Mouse (Mus musculus) limb, embryonic 11.5 days (tissue): ENCODE results near the gene Vwa7. TPM values are rescaled to one million over a fixed set of nuclear protein-coding genes. Genes with fewer than 3 reads are reported as not detected.

Source experiments
- ATAC-seq: fragments of 200-750 bp; cut with Nextera tagmentation; 2 replicates; pipeline ENCODE4 v1.8.0; 2017; ENCODE audit warnings: low read depth; ENCODE audit not compliant: insufficient number of reproducible peaks, low FRiP score, low TSS enrichment
- DNase-seq: peaks from one replicate; pipeline ENCODE4 v3.0.0-alpha.2; 2015; ENCODE audit warnings: low spot score
- H3K27ac ChIP-seq: fragments of 300-500 bp; sonication (generic); replicated peaks from 2 replicates; pipeline ENCODE4 v1.5.1; 2014; ENCODE audit warnings: low read depth, mild to moderate bottlenecking, low read length
- H3K27me3 ChIP-seq: fragments of 300-500 bp; sonication (generic); 2 replicates; pipeline ENCODE4 v1.6.1; 2014; ENCODE audit warnings: mild to moderate bottlenecking, low read length, mixed read lengths; ENCODE audit not compliant: control insufficient read depth, insufficient read depth
- H3K36me3 ChIP-seq: fragments of 300-500 bp; sonication (generic); 2 replicates; pipeline ENCODE4 v1.6.1; 2014; ENCODE audit warnings: mild to moderate bottlenecking, low read length, moderate library complexity, mixed read lengths; ENCODE audit not compliant: control insufficient read depth, insufficient read depth
- H3K4me1 ChIP-seq: fragments of 300-500 bp; sonication (generic); 2 replicates; pipeline ENCODE4 v1.6.1; 2014; ENCODE audit warnings: low read length, mixed read lengths; ENCODE audit not compliant: control insufficient read depth, insufficient read depth
- H3K4me2 ChIP-seq: fragments of 300-500 bp; sonication (generic); 2 replicates; pipeline ENCODE4 v1.6.1; 2014; ENCODE audit warnings: low read depth, mild to moderate bottlenecking, moderate library complexity; ENCODE audit not compliant: severe bottlenecking
- H3K4me3 ChIP-seq: fragments of 300-500 bp; sonication (generic); 2 replicates; pipeline ENCODE4 v1.5.1; 2014; ENCODE audit warnings: low read depth, low read length
- H3K9ac ChIP-seq: fragments of 300-500 bp; sonication (generic); 2 replicates; pipeline ENCODE4 v1.6.1; 2014; ENCODE audit warnings: mild to moderate bottlenecking, low read length
- H3K9me3 ChIP-seq: fragments of 300-500 bp; sonication (generic); 2 replicates; pipeline ENCODE4 v1.6.1; 2016; ENCODE audit warnings: low read length; ENCODE audit not compliant: control insufficient read depth
- WGBS: fragments of 180-500 bp; shearing (Covaris S2); extraction: QIAGEN DNeasy Blood & Tissue Kit; methylation state at CpG from one replicate; pipeline ENCODE4 v1.1.7; 2014; 5-methylcytosine and 5-hydroxymethylcytosine counted together
- polyA plus RNA-seq: library from polyadenylated mRNA; unstranded; fragments of >200 nt; fragmentation: Nextera tagmentation; extraction: Ambion mirVana; gene quantifications from 2 replicates; pipeline ENCODE4 v1.2.1, GENCODE M21; 2014

Vwa7 gene
- polyA plus RNA-seq, 1 experiment from 2014 or later: 0.07 TPM

GRCm38 (mm10) chr17:35043794-35044193, 27.4 kb downstream of the Vwa7 start:
- no peak overlapping the region for H3K27ac ChIP-seq
- no peaks in the 10 kb centered on the region for H3K27me3 ChIP-seq
- H3K4me2 ChIP-seq: no peak overlapping the region
- no peak overlapping the region for H3K9ac ChIP-seq
- DNase-seq (no peak), ATAC-seq (no peak)
- peaks cover 11% of the 10 kb centered on the region for H3K4me1 ChIP-seq
- WGBS: 90% methylated on average over 4 of the region's 4 CpGs
- H3K4me3 ChIP-seq: no peak overlapping the region
- H3K36me3 ChIP-seq: no peaks in the 10 kb centered on the region
- no peaks in the 10 kb centered on the region for H3K9me3 ChIP-seq

- Histone ChIP-seq H3K36me3 (no peaks in the 10 kb centered on the region), H3K9me3 (no peaks in the 10 kb centered on the region), H3K4me3 (peak overlapping the region; percentile 54), H3K27ac (no peak overlapping the region), H3K4me1 (peaks cover 20% of the 10 kb centered on the region), H3K27me3 (no peaks in the 10 kb centered on the region), H3K4me2 (peak overlapping the region; percentile 99), H3K9ac (peak overlapping the region; percentile 12)
- DNase-seq (no peak), ATAC-seq (no peak)
- 79% methylated on average over 7 of the region's 7 CpGs for WGBS
Observed at GRCm38 (mm10) chr17:35044904-35045806, 28.8 kb downstream of the Vwa7 start.

- peak overlapping the region; percentile 99 for H3K4me2 ChIP-seq
- H3K27me3 ChIP-seq: no peaks in the 10 kb centered on the region
- H3K4me3 ChIP-seq: peak overlapping the region; percentile 54
- ATAC-seq (0 out of 2 replicates have a peak, but pooled peaks have one; percentile 2), DNase-seq (no peak)
- no peaks in the 10 kb centered on the region for H3K9me3 ChIP-seq
- peaks cover 20% of the 10 kb centered on the region for H3K4me1 ChIP-seq
- peak overlapping the region; percentile 63 for H3K27ac ChIP-seq
- H3K36me3 ChIP-seq: no peaks in the 10 kb centered on the region
- H3K9ac ChIP-seq: peak overlapping the region; percentile 87
- 7% methylated on average over 48 of the region's 48 CpGs for WGBS
Observed at GRCm38 (mm10) chr17:35045807-35046680, 29.7 kb downstream of the Vwa7 start.

GRCm38 (mm10) chr17:35046681-35047455, 30.5 kb downstream of the Vwa7 start, which contains the start of gene Msh5:
TSS of gene Msh5 (minus strand) at chr17:35046745.
- peak within 1 kb of the TSS; percentile 54 for H3K4me3 ChIP-seq
- no peaks in the 10 kb centered on the region for H3K36me3 ChIP-seq
- peak within 1 kb of the TSS; percentile 87 for H3K9ac ChIP-seq
- DNase-seq (peak; percentile 99), ATAC-seq (peak; percentile 96)
- no peaks in the 10 kb centered on the region for H3K27me3 ChIP-seq
- 3% methylated on average over 33 of the region's 33 CpGs for WGBS
- peak within 1 kb of the TSS; percentile 99 for H3K4me2 ChIP-seq
- peaks cover 24% of the 10 kb centered on the region for H3K4me1 ChIP-seq
- H3K27ac ChIP-seq: peak within 1 kb of the TSS; percentile 63
- no peaks in the 10 kb centered on the region for H3K9me3 ChIP-seq

GRCm38 (mm10) chr17:35047688-35048087, 31.3 kb downstream of the Vwa7 start:
- Histone ChIP-seq H3K9ac (no peak overlapping the region; the same call in 1 of the 2 replicates), H3K4me1 (peaks cover 28% of the 10 kb centered on the region), H3K4me2 (no peak overlapping the region), H3K9me3 (no peaks in the 10 kb centered on the region), H3K36me3 (peaks cover 1% of the 10 kb centered on the region; the same call in 1 of the 2 replicates), H3K4me3 (no peak overlapping the region), H3K27me3 (no peaks in the 10 kb centered on the region), H3K27ac (no peak overlapping the region; the same call in 1 of the 2 replicates)
- 33% methylated on average over 1 of the region's 1 CpGs for WGBS
- no peak for ATAC-seq
- DNase-seq: no peak

- no peaks in the 10 kb centered on the region for H3K27me3 ChIP-seq
- no peak overlapping the region; the same call in 1 of the 2 replicates for H3K4me2 ChIP-seq
- H3K4me1 ChIP-seq: peaks cover 28% of the 10 kb centered on the region
- peaks cover 5% of the 10 kb centered on the region for H3K36me3 ChIP-seq
- H3K9ac ChIP-seq: peak overlapping the region; percentile 38
- WGBS: 38% methylated on average over 11 of the region's 11 CpGs
- H3K27ac ChIP-seq: no peak overlapping the region
- no peaks in the 10 kb centered on the region for H3K9me3 ChIP-seq
- H3K4me3 ChIP-seq: no peak overlapping the region
- no peak for DNase-seq
- ATAC-seq: no peak
Observed at GRCm38 (mm10) chr17:35048149-35048931, 32.0 kb downstream of the Vwa7 start.

GRCm38 (mm10) chr17:35048932-35049440, 32.6 kb downstream of the Vwa7 start:
- no peak overlapping the region for H3K4me2 ChIP-seq
- ATAC-seq (no peak), DNase-seq (no peak)
- peaks cover 10% of the 10 kb centered on the region for H3K36me3 ChIP-seq
- H3K4me1 ChIP-seq: peaks cover 28% of the 10 kb centered on the region
- peak overlapping the region; percentile 87; the same call in 1 of the 2 replicates for H3K27ac ChIP-seq
- H3K9me3 ChIP-seq: no peaks in the 10 kb centered on the region
- WGBS: 73% methylated on average over 5 of the region's 5 CpGs
- H3K4me3 ChIP-seq: peak overlapping the region; percentile 71; the same call in 1 of the 2 replicates
- no peak overlapping the region for H3K9ac ChIP-seq
- no peaks in the 10 kb centered on the region for H3K27me3 ChIP-seq
